Mouse (Mus musculus) megakaryocyte, embryonic 14.5 days (primary cell): Measurements from ENCODE around the gene Crtac1. TPM values are rescaled to one million over a fixed set of nuclear protein-coding genes. Genes with fewer than 3 reads are reported as not detected.

ENCODE experiments used
- H3K27me3 ChIP-seq: replicated peaks from 2 replicates; pipeline ENCODE3; 2012; ENCODE audit warnings: inconsistent platforms
- H3K36me3 ChIP-seq: replicated peaks from 2 replicates; pipeline ENCODE3; 2012; ENCODE audit warnings: low read length, inconsistent platforms, mixed read lengths
- H3K4me1 ChIP-seq: 2 replicates; pipeline ENCODE4 v1.6.1; 2012; ENCODE audit warnings: inconsistent platforms
- H3K4me3 ChIP-seq: replicated peaks from 2 replicates; pipeline ENCODE3; 2012; ENCODE audit warnings: moderate library complexity, mild to moderate bottlenecking, inconsistent platforms
- H3K9me3 ChIP-seq: 2 replicates; pipeline ENCODE4 v1.6.1; 2012; ENCODE audit warnings: inconsistent platforms
- FLI1 ChIP-seq: IDR thresholded peaks from 2 replicates; pipeline ENCODE4 v1.6.1; 2012; ENCODE audit warnings: low read length, inconsistent platforms, mixed read lengths
- GATA1 ChIP-seq: IDR thresholded peaks from 3 replicates; pipeline ENCODE4 v1.6.1; 2012; ENCODE audit warnings: mixed read lengths, low read length, inconsistent platforms, borderline replicate concordance
- polyA plus RNA-seq: library from polyadenylated mRNA; stranded (reverse); fragments of >175 nt; gene quantifications from 2 replicates; pipeline ENCODE4 v1.2.3, GENCODE M21; 2012; ENCODE audit warnings: low replicate concordance; ENCODE audit not compliant: insufficient read depth

Gene Crtac1
- polyA plus RNA-seq, 1 experiment: 0.03 TPM

- H3K4me1 ChIP-seq: no peaks in the 10 kb centered on the region
- no peaks in the 10 kb centered on the region for H3K9me3 ChIP-seq
- H3K36me3 ChIP-seq: no peaks in the 10 kb centered on the region
- no peak overlapping the region for H3K4me3 ChIP-seq
- TF ChIP-seq GATA1: no peak
- TF ChIP-seq FLI1: no peak
- peaks cover 5% of the 10 kb centered on the region for H3K27me3 ChIP-seq
These were observed 39.5 kb downstream of the Crtac1 start for GRCm38 (mm10) chr19:42392094-42392493.

DNA sequence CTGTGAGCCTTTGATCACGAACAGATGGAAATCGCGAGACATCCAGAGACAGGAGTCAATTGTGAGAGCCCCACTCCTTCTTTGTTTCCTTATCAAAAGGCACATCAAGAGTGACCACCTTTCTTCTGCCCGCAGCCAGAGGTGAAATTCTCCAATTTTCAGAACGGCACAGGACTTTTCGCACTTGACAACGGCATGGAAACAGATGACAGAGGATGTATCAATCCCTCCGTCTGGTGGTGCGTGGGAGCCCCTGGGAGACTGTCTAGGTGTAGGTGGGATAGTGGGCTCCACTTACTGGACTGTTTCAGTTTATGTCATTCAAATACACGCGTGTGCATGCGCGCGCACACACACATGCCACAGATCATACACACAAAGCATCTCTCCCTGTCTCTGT lies 42.0 kb downstream of the Crtac1 start:
- H3K36me3 ChIP-seq: no peaks in the 10 kb centered on the region
- no peaks in the 10 kb centered on the region for H3K9me3 ChIP-seq
- no peaks in the 10 kb centered on the region for H3K4me1 ChIP-seq
- H3K4me3 ChIP-seq: no peak overlapping the region
- peaks cover 14% of the 10 kb centered on the region for H3K27me3 ChIP-seq
- TF ChIP-seq GATA1 (no peak), FLI1 (no peak)

DNA sequence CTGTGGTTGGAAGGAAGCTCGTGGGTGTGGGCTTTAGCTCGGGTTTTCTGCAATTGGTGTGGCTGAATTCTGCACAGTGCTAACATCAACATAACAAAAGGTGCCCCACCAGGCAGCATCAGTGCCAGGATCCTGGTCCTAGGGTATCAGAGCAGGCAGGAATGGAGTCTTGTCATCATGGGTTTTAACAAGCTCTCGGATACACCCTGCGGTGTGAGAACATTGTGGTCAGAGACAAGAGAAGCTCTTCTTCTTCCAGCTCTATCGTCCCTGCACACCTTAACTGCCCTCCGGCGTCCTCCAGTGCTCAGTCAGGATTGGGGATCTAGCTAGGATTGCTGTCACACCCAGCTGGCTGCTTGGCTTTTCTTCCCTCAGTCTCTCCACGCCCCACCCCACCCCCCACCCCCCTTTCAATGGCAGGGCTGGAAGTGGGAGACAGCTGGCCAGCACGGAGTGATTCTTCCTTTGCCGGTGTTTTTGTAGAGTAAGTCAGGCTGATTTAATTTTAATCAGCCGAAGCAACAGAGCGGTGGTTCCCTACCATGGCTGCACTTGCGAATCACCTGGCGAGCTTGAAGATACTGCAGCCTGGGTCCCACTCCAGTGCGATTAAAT lies 46.5 kb downstream of the Crtac1 start:
- Histone ChIP-seq H3K27me3 (peaks cover 43% of the 10 kb centered on the region), H3K36me3 (no peaks in the 10 kb centered on the region), H3K4me3 (no peak overlapping the region), H3K9me3 (no peaks in the 10 kb centered on the region), H3K4me1 (no peaks in the 10 kb centered on the region)
- TF ChIP-seq GATA1 (no peak), FLI1 (no peak)

DNA sequence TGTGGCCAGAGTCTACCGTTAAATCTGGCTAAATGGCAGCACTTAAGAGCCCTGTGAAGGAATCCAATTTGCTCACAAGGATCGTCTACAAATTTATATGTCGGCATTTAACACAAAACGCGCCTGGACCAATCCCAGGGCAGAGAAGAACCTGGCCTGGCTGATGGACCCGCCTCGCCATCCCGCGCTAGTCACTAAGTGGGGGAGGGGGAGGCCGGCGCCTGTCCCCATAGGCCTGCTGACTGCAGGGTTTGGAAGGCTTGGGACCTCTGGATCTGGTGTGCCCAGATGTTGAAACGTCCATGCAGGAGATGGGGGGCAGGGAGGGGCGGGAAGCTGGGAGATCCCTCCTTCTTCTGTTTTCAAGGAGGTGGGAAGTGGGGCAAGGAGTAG lies 50.6 kb downstream of the Crtac1 start:
- H3K9me3 ChIP-seq: no peaks in the 10 kb centered on the region
- no peak for TF ChIP-seq GATA1
- H3K27me3 ChIP-seq: peaks cover 51% of the 10 kb centered on the region
- no peaks in the 10 kb centered on the region for H3K4me1 ChIP-seq
- no peak overlapping the region for H3K4me3 ChIP-seq
- no peaks in the 10 kb centered on the region for H3K36me3 ChIP-seq

DNA sequence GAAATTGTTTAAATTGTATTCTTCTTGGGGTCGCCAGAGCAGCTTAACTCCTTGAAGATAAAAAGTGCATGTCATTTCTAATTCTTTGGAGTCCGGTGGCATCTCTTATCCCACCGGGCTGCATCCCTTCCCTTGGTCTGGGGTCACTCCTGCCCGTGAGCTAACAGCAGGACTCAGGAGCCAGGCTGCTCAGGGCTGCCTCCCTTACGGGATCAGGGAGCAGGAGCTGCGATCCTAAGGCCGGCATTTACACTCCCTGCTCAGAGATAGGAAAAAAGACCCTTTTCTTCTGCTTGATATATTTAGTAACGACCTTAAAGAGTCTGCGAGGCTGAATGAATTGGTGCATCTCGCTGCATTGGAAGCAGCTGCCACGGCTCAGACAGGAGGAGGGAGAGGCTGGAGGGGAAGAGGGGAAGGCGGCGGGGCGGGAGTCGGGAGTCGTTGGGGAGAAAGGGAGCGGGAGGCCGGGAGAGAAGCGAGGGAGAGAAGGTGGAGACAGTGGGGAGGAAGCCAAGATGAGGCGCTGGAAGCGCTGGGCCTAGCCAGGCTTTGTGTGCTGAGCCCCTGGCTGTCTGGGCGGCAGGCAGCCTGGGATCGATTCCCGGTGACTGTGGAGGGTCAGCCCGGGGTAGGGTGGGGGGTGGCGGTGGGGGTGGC lies 51.1 kb downstream of the Crtac1 start:
- Histone ChIP-seq H3K4me3 (no peak overlapping the region), H3K9me3 (no peaks in the 10 kb centered on the region), H3K27me3 (peaks cover 49% of the 10 kb centered on the region), H3K4me1 (no peaks in the 10 kb centered on the region), H3K36me3 (no peaks in the 10 kb centered on the region)
- TF ChIP-seq FLI1: no peak
- TF ChIP-seq GATA1: no peak

DNA sequence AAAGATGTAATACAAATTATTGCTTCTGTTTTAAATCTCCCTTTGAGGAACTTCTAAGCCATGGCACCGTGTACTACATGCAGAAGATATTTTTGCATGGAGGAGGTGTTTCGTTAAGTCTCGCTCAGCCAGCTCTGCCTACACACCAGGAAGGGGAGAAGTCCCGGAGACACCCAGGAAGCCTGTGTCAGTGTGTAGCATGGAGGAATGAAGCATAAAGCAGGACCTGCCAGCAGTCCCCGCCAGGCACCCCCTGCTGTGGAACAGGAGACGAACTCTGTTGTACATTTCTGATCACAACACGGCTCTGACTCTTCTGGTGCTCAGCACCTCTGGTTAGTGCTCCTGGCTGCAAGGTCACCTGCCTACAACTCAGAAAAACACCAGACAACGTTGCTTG lies 51.8 kb downstream of the Crtac1 start:
- Histone ChIP-seq H3K4me1 (no peaks in the 10 kb centered on the region), H3K36me3 (no peaks in the 10 kb centered on the region), H3K4me3 (no peak overlapping the region), H3K9me3 (no peaks in the 10 kb centered on the region), H3K27me3 (peaks cover 49% of the 10 kb centered on the region)
- TF ChIP-seq FLI1 (no peak), GATA1 (no peak)

DNA sequence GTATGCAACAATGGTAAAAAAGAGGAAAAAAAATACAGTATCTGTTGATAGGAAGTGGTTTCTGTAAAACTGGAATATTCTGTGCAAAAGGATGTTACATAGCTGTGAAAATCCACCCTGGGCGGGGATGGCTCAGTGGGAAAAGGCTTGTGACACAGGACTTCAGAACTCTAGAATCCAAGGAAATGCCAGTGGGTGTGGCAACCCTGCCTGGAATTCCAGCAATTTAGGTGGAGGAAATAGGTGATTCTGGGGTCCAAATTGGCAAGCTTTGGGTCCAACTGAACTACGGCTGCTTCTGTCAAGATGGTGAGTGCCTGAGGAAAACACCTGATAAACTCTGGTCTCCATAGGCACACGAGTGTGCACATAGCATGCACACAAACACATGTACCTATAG lies 54.4 kb downstream of the Crtac1 start:
- Histone ChIP-seq H3K27me3 (peaks cover 34% of the 10 kb centered on the region), H3K9me3 (no peaks in the 10 kb centered on the region), H3K4me1 (no peaks in the 10 kb centered on the region), H3K36me3 (no peaks in the 10 kb centered on the region), H3K4me3 (no peak overlapping the region)
- TF ChIP-seq GATA1: no peak
- TF ChIP-seq FLI1: no peak

- no peak for TF ChIP-seq FLI1
- no peaks in the 10 kb centered on the region for H3K36me3 ChIP-seq
- no peaks in the 10 kb centered on the region for H3K9me3 ChIP-seq
- H3K27me3 ChIP-seq: peaks cover 14% of the 10 kb centered on the region
- no peaks in the 10 kb centered on the region for H3K4me1 ChIP-seq
- no peak overlapping the region for H3K4me3 ChIP-seq
These were observed 68.0 kb downstream of the Crtac1 start for GRCm38 (mm10) chr19:42363551-42363950.

DNA sequence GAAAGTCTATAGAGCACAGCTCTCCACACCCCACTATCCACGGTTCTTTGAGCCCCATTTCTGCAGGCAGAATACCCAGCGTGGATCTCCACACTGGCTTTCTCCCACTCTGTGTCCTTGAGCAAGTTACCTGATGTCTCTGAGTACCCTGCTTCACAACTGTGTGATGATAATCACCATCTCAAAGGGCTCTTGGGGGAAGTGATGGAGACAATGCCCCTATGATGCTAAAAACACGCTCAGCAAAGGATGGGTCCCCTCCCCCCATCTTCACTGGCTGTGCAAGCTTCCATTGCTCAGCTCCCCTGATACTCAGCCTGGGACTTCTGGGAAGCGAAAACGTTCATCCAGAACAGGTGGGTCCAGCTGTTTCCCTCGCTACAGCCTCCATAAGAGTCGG lies 73.2 kb downstream of the Crtac1 start:
- no peaks in the 10 kb centered on the region for H3K36me3 ChIP-seq
- H3K4me1 ChIP-seq: no peaks in the 10 kb centered on the region
- H3K9me3 ChIP-seq: no peaks in the 10 kb centered on the region
- H3K4me3 ChIP-seq: no peak overlapping the region
- TF ChIP-seq FLI1 (no peak), GATA1 (no peak)
- H3K27me3 ChIP-seq: peaks cover 14% of the 10 kb centered on the region

- Histone ChIP-seq H3K4me3 (no peak overlapping the region), H3K4me1 (no peaks in the 10 kb centered on the region), H3K36me3 (no peaks in the 10 kb centered on the region), H3K9me3 (no peaks in the 10 kb centered on the region), H3K27me3 (peaks cover 13% of the 10 kb centered on the region)
- TF ChIP-seq GATA1: no peak
- no peak for TF ChIP-seq FLI1
These were observed 74.7 kb downstream of the Crtac1 start for GRCm38 (mm10) chr19:42356854-42357253.
